Mouse (Mus musculus) urinary bladder, adult 2 months (tissue): ENCODE data around the gene Pitpna. TPM values are rescaled to one million over a fixed set of nuclear protein-coding genes. Genes with fewer than 3 reads are reported as not detected.

Experiments
- DNase-seq: peaks from one replicate; pipeline ENCODE4 v3.0.0; 2022; ENCODE audit warnings: low spot score
- polyA plus RNA-seq: library from polyadenylated mRNA; depleted of rRNA; stranded (reverse); fragments of >200 nt; gene quantifications from 2 replicates; pipeline ENCODE4 v1.2.3, GENCODE M21; 2012; rRNA removed

The Pitpna gene
- polyA plus RNA-seq, 1 experiment: 148 TPM

DNA sequence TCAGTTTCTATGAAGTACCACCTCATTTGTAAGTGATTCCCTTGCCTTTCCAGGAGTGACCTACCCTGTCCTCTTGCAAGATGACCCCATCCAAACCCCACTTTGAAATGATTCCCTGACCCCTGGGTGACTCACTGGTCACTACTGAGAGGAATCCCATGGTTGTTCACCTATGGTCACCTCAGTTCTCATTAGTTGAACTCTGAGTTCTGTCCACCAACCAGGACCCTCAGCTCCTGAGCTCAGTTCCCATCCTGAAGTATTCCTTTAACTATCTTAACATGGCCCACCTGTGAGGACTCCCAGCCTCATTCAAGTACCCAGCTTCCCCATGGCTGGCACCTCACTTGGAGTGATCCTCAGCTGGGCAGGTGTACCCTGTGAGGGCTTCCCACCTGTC, 69.9 kb downstream of the Pitpna start:
- DNase-seq: no peak

DNA sequence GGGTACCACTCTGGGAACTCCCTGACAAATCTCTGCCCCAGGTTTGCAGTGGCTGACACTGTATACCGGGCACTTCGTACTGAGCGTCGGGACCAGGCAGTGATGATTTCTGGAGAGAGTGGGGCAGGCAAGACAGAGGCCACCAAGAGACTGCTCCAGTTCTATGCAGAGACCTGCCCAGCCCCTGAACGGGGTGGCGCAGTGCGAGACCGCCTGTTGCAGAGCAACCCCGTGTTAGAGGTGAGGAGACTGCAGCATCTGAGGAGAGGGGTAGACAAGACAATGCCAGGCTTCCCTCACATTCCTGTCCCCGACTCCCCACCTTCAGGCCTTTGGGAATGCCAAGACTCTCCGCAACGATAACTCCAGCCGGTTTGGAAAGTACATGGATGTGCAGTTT, 70.4 kb downstream of the Pitpna start:
- no peak for DNase-seq

DNA sequence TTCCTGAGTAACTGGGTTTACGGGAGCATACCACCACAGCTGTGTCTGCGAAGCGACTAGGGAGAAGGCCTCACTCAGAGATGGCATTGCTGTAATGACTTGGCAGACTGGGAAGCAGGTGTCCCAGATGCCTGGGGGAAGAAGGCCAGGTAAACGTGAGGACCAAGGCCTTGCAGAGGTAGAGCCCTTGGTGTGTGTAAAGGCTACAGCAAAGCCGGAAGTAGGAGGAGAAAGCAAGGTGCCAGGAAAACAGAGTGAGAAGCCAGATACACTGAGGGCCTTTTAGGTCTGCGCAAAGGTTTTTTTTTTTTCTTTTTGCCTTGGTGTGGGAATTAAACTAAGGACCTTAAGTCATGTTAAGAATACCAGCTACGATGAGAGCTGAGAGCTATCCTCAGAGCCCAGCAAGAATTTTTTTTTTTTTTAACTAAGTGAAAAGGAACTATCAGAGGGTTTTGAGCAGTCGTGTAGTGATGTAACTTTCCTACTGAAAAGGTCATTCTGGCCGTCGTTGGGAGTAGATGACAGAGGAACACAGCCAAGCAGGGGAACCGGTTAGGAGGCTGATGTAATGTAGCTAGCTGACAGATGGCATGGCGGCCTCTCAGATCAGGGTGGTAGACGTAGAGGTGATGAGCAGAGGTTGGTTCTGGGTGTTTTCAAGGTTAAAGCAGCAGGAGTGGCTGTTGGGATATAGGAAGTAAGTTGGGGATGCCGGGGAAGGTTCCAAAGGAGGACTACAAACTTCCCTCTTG, 71.3 kb downstream of the Pitpna start:
- DNase-seq: no peak

DNA sequence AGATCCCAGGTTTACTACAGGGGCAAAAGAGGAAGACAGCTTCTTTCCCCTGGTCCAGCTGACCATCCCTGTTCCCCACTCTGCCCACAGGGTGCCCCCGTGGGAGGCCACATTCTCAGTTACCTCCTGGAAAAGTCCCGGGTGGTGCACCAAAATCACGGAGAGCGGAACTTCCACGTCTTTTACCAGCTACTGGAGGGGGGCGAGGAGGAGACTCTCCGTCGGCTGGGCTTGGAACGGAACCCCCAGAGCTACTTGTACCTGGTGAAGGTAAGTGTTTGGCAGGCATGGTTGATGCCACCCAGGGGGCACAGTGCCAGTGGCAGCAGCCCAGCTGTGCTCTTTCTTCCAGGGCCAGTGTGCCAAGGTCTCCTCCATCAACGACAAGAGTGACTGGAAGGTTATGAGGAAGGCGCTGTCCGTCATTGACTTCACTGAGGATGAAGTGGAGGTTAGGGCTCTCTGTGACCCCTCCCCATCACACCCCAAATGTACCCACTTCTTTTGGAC, 72.2 kb downstream of the Pitpna start:
- DNase-seq: no peak

DNA sequence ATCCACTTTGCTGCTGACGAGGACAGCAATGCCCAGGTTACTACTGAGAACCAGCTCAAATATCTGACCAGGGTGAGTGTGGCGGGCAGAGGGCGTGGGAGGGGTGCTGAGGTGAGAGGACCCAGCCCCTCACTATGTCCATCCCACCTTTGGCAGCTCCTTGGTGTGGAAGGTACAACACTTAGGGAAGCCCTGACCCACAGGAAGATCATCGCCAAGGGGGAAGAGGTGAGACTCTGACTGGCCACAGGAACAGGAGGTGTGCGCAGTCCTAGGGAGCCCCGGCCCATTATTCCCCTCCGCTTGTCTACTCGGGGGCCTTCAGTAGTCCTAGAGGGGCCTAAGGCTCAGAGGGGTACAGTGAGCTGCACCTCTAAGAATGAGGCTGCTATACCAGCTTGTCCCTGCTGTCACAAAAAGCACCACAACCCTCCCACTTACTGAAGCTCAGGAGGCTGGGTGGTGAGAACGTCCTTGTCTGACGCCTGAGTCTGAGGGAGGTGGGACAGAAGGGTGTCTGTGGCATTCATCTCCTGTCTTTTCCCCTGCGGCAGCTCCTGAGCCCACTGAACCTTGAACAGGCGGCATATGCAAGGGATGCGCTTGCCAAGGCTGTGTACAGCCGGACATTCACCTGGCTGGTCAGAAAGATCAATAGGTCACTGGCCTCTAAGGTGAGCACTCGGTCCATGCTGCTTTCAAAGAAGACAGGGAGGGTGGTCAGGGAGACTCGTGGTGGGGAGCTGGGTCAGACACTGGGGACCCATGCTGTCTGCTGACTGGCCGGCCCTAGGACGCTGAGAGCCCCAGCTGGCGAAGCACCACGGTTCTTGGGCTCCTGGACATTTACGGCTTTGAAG, 73.3 kb downstream of the Pitpna start:
- no peak for DNase-seq

DNA sequence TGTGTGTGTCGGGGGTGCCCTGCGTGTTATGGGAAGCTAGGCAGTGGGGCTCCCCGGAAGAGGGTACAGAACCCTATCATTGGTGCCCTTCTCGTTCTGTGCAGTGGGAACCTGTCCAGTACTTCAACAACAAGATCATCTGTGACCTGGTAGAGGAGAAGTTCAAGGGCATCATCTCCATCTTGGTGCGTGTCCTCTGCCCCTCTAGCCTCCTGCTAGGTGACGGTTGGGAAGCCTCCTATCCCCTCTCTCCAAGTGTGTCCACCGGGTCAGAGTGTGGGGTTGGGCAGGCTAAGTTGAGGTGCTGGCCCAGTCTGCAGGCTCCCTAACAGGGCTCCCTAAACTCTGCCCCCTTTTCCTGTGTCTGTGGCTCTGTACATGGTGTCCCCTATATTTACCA, 74.2 kb downstream of the Pitpna start:
- DNase-seq: no peak

DNA sequence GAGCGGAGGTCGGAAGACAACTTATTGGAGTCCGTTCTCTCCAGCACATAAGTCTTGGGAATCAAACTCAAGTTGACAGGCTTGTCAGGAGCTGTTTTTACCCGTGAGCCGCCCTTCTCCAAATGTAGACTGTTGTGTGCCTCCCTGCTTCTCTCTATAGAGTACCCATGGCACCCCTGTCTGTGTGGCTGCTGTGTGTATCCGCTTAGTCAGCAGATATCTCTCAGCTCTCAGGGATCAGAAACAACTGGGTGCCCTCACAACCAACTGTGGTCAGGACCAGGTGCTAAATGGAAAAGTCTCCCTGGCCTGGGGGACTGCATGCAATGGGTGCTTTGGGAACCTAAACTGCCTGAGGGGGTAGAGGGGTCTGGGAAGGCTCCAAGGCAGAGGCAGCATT, 78.4 kb downstream of the Pitpna start:
- no peak for DNase-seq

DNA sequence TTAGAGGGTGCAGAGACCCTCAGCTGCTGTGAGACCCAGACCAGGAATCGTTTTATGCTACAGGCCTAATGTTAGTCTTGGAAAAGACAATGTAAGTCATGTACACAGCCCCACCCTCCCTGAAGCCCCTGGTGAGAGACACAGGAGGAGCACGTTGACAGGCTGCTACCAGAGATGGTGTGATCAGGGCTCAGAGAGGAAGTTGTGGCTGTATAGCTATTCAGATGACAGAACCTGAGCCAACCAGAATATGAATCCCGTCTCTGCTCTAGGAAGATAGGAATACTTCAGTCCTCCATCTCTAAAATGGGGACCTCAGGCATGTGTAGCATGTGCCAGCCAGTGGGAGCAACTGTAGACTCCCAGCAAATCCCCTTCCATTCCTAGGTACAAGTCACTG, 80.7 kb downstream of the Pitpna start:
- DNase-seq: no peak

DNA sequence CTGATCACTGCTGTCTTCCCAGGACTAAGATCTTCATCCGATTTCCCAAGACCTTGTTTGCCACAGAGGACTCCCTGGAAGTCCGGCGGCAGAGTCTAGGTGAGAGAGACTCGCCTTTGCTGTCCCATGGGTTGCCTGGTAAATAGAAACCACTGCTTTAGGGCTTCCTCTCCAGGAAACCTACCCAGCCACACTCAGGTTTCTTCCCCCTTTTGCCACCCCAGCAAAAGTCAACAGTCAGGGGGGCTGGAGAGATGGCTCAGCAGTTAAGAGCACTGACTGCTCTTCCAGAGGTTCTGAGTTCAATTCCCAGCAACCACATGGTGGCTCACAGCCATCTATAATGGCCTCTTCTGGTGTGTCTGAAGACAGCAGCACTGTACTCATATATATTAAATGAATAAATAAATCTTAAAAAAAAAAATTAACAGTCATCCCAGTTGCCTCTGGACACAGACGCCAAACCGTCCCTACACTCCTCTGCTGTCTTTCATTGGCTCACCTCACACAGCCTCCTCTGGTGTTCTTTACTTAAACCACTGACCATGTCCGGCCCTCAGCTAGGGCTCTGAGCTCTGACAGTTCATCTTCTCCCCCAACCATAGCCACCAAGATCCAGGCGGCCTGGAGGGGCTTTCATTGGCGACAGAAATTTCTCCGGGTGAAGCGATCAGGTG, 81.4 kb downstream of the Pitpna start:
- DNase-seq: no peak

DNA sequence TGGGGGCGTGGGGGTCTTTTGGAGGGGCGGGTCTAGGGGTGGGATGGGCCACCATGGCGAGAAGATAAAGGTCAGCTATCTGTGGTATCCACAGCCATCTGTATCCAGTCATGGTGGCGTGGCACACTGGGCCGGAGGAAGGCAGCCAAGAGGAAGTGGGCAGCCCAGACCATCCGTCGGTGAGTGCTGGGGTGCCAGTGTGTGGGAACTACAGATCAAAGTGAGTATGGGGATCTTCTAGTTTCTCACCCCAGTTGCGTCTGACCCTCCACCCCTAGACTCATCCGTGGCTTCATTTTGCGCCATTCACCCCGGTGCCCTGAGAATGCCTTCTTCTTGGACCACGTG, 81.9 kb downstream of the Pitpna start:
- no peak for DNase-seq

DNA sequence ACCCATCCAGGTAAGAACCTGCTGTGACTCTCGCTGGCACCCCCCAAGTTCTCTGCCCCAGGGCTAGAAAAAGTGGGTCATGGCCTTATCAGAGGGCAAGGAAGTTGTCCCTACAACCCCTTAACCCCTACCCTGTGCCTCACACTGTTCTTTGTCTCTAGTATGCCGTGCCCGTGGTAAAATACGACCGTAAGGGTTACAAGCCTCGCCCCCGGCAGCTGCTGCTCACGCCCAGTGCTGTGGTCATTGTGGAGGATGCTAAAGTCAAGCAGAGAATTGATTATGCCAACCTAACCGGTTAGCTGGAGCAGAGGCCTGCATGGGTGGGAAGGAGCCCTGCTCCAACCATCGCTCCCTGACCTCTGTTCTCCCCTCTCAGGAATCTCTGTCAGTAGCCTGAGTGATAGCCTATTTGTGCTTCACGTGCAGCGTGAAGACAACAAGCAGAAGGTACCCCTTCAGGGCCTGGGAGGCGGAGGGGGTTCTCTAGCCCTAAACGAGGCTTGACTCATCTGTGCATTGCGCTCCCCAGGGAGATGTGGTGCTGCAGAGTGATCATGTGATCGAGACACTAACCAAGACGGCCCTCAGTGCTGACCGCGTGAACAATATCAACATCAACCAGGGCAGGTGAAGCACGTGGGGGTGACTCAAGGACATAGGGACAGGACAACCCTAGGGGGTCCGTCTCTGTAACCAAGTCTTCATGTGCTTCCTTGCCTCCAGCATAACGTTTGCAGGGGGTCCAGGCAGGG, 83.7 kb downstream of the Pitpna start:
- no peak for DNase-seq

DNA sequence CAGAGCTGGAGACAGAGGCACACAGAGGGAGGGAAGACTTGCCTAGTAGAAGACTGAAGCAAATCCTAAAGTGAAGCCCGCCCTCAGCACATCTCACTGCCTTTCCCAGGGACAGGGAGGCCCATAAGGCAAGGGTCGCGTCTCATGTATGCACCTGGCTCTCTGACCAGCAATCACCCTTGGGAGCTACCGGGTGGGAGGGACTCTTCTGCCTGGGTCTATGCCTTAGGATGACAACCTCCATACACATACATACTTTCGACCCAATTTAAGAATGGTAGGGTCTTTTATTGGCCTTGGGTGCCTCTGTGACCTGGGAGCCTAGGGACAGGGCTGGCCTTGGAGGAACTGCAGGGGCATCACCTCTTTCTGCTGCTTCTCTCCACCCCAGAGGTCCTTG, 85.5 kb downstream of the Pitpna start:
- no peak for DNase-seq

DNA sequence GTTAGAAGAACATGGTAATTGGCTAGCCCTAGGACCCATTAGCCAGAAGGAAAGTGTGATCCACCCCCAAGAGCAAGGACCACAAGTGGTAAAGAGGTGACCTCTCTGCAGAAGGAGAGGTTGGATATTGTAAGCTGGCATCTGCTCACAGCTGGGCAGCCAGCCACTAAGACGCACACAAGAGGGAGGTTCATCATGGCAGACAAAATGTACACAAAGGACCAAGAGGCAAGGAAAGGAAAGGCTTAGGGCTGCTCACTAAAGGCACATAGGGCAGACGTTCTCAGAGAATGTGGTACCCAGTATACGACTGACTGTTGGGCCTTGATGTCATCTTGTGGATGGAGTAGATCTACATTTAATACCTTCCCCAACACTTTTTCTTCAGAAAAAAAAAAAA, 87.0 kb downstream of the Pitpna start:
- DNase-seq: no peak

DNA sequence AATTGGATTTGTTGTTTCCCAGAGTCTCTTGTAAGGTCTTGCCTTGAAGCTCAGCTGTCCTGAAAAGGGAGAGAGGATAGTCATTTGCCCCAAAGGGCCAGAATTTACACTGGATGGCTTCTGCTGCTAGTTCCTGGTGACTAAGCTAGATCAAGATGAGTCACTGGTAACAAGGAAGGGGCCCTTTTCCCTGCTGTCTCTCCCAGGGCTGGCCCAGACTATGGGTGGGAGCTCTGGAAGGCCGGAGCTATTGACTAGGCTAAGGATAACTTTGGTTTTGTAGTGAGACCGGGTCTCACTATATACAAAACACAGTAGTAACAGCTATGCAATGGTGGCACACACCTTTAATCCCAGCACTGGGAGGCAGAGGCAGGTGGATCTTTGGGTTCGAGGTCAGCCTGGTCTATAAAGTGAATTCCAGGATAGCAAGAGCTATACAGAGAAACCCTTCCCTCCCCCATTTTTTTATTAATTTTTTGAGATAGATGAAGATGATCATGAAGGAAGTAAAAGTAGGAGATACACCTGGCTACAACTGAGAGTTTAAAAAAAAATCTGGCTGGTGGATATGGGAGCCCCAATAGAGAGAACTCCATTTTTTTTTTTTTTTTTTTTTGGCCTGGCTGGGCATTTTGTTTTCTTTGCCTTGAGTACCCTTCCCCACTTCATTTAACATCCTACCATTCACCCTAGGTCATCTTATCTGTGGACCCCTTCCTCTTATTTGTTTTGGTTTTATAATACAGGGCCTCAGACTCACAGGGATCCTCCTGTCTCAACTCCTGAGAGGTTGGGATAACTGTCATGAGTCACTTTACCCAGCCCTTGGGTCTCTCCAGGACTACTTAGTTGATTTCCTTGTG, 90.2 kb downstream of the Pitpna start:
- DNase-seq: no peak

Other genes with a start within 250 kb of the Pitpna start
- gene Rpa1, start 239.8 kb upstream of the Pitpna start, polyA plus RNA-seq: 55.4 and 72.0 TPM in 2 replicates
- gene Smyd4, start 239.7 kb upstream of the Pitpna start, polyA plus RNA-seq: 6.7 and 6.8 TPM in 2 replicates
- gene Serpinf1, start 165.4 kb upstream of the Pitpna start, polyA plus RNA-seq: 85.3 and 147 TPM in 2 replicates
- gene Serpinf2, start 148.5 kb upstream of the Pitpna start, polyA plus RNA-seq: 0.07 and 0.14 TPM in 2 replicates
- 8.5 and 13.0 TPM in 2 replicates for gene Wdr81, start 133.4 kb upstream of the Pitpna start, polyA plus RNA-seq
- 12.1 and 12.6 TPM in 2 replicates for gene Tlcd2, start 126.4 kb upstream of the Pitpna start, polyA plus RNA-seq
- 75.7 and 79.3 TPM in 2 replicates for gene Prpf8, start 101.3 kb upstream of the Pitpna start, polyA plus RNA-seq
- 6.4 and 7.2 TPM in 2 replicates for gene Rilp, start 78.0 kb upstream of the Pitpna start, polyA plus RNA-seq
- gene Scarf1, start 74.6 kb upstream of the Pitpna start, polyA plus RNA-seq: 4.9 and 6.4 TPM in 2 replicates
- gene Slc43a2, start 56.4 kb upstream of the Pitpna start, polyA plus RNA-seq: 11.3 and 12.5 TPM in 2 replicates
- gene Inpp5k, start 42.9 kb downstream of the Pitpna start, polyA plus RNA-seq: 61.9 and 68.7 TPM in 2 replicates
- 126 and 135 TPM in 2 replicates for gene Myo1c, start 62.4 kb downstream of the Pitpna start, polyA plus RNA-seq
- gene Crk, start 91.2 kb downstream of the Pitpna start, polyA plus RNA-seq: 84.0 and 86.6 TPM in 2 replicates
- 334 and 359 TPM in 2 replicates for gene Ywhae, start 144.8 kb downstream of the Pitpna start, polyA plus RNA-seq
- 0.59 and 0.99 TPM in 2 replicates for gene Doc2b, start 208.0 kb downstream of the Pitpna start, polyA plus RNA-seq